Mouse (Mus musculus): ENCODE results near the gene Olfr11. TPM values are rescaled to one million over a fixed set of nuclear protein-coding genes. Genes with fewer than 3 reads are reported as not detected.

Gene Olfr11
- total RNA-seq (2014; rRNA removed), result not detected in 2 replicates
- not detected in 2 replicates for polyA plus RNA-seq (2012; rRNA removed)

DNA sequence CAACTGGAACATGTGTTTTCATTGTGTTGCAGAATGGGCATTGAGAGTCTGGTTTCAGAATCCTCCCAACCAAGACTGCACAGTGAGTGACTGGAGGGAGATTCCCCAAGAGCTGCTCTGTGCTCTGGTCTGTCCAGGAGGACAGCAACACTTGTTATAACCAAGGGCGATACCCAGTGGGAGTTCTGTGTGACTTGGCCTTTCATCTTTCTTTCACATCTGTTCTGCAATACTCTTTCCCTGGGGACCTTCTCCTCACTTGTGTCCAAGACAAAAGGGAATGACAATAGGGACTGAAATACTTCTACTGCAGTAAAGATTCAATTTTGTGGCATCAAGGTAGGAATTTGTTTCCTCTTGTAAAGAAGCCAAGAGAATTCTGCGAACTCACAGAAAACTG is at the start of gene Olfr11:
TSS of gene Olfr11 (minus strand) at position 101 of the 400 bp plus-strand sequence.
- no peak within 1 kb of the TSS for H3K9ac ChIP-seq (ENCODE audit: low read depth, low read length)
- no peaks in the 10 kb centered on the region for H3K27me3 ChIP-seq (ENCODE audit: control insufficient read depth, insufficient read depth, low read length)
- 88% methylated on average over 2 of the region's 2 CpGs for WGBS
- no peak within 1 kb of the TSS for H3K4me3 ChIP-seq (ENCODE audit: insufficient read depth, low read depth, low read length)
- H3K4me1 ChIP-seq (ENCODE audit: control insufficient read depth, insufficient read depth, low read length), result no peaks in the 10 kb centered on the region
- no peaks in the 10 kb centered on the region for H3K36me3 ChIP-seq (ENCODE audit: control insufficient read depth, insufficient read depth, low read length)
- TF ChIP-seq CTCF (IDR thresholded peaks at IDR 0.05; ENCODE audit: low read depth, low read length) (no peak), POLR2A (IDR thresholded peaks at IDR 0.05; ENCODE audit: extremely low read depth, insufficient read depth, low read length) (no peak)
- DNase-seq (ENCODE audit: extremely low read depth, low read depth, low spot score), result no peak
- H3K27ac ChIP-seq (replicated peaks; ENCODE audit: insufficient read depth, low read depth, low read length), result no peak within 1 kb of the TSS
- H3K79me2 ChIP-seq (ENCODE audit: control insufficient read depth, insufficient read depth, low read length), result no peaks in the 10 kb centered on the region

GRCm38 (mm10) chr13:21677305-21677704 is 35.0 kb upstream of the Olfr11 start, which contains the start of gene Olfr1360:
TSS of gene Olfr1360 (minus strand) at chr13:21677405.
- H3K4me1 ChIP-seq (ENCODE audit: control insufficient read depth, insufficient read depth, low read length), result no peaks in the 10 kb centered on the region
- H3K79me2 ChIP-seq (ENCODE audit: control insufficient read depth, insufficient read depth, low read length), result no peaks in the 10 kb centered on the region
- TF ChIP-seq CTCF (IDR thresholded peaks at IDR 0.05; ENCODE audit: low read depth, low read length) (no peak), POLR2A (IDR thresholded peaks at IDR 0.05; ENCODE audit: extremely low read depth, insufficient read depth, low read length) (no peak)
- H3K36me3 ChIP-seq (ENCODE audit: control insufficient read depth, insufficient read depth, low read length), result no peaks in the 10 kb centered on the region
- H3K27me3 ChIP-seq (ENCODE audit: control insufficient read depth, insufficient read depth, low read length), result no peaks in the 10 kb centered on the region
- H3K27ac ChIP-seq (replicated peaks; ENCODE audit: insufficient read depth, low read depth, low read length), result no peak within 1 kb of the TSS
- WGBS, result 84% methylated on average over 2 of the region's 2 CpGs
- no peak within 1 kb of the TSS for H3K9ac ChIP-seq (ENCODE audit: low read depth, low read length)
- no peak within 1 kb of the TSS for H3K4me3 ChIP-seq (ENCODE audit: insufficient read depth, low read depth, low read length)
- DNase-seq (ENCODE audit: extremely low read depth, low read depth, low spot score), result no peak

GRCm38 (mm10) chr13:21663286-21663685 is 21.0 kb upstream of the Olfr11 start, which contains the start of gene Olfr1361:
TSS of gene Olfr1361 (minus strand) at chr13:21663386.
- no peaks in the 10 kb centered on the region for H3K27me3 ChIP-seq (ENCODE audit: control insufficient read depth, insufficient read depth, low read length)
- H3K4me1 ChIP-seq (ENCODE audit: control insufficient read depth, insufficient read depth, low read length), result no peaks in the 10 kb centered on the region
- H3K79me2 ChIP-seq (ENCODE audit: control insufficient read depth, insufficient read depth, low read length), result no peaks in the 10 kb centered on the region
- no peaks in the 10 kb centered on the region for H3K36me3 ChIP-seq (ENCODE audit: control insufficient read depth, insufficient read depth, low read length)
- H3K27ac ChIP-seq (replicated peaks; ENCODE audit: insufficient read depth, low read depth, low read length), result no peak within 1 kb of the TSS
- no peak within 1 kb of the TSS for H3K9ac ChIP-seq (ENCODE audit: low read depth, low read length)
- DNase-seq (ENCODE audit: extremely low read depth, low read depth, low spot score), result no peak
- no peak for TF ChIP-seq CTCF (IDR thresholded peaks at IDR 0.05; ENCODE audit: low read depth, low read length)
- no peak for TF ChIP-seq POLR2A (IDR thresholded peaks at IDR 0.05; ENCODE audit: extremely low read depth, insufficient read depth, low read length)
- H3K4me3 ChIP-seq (ENCODE audit: insufficient read depth, low read depth, low read length), result no peak within 1 kb of the TSS
- WGBS, result 77% methylated on average over 2 of the region's 2 CpGs

- Histone ChIP-seq H3K27ac (replicated peaks; ENCODE audit: insufficient read depth, low read depth, low read length) (no peak within 1 kb of the TSS), H3K36me3 (ENCODE audit: control insufficient read depth, insufficient read depth, low read length) (no peaks in the 10 kb centered on the region)
These were observed 28.4 kb downstream of the Olfr11 start, which contains the start of gene Olfr1362 for GRCm38 (mm10) chr13:21613922-21614321. TSS of gene Olfr1362 (minus strand) at chr13:21614022.

DNA sequence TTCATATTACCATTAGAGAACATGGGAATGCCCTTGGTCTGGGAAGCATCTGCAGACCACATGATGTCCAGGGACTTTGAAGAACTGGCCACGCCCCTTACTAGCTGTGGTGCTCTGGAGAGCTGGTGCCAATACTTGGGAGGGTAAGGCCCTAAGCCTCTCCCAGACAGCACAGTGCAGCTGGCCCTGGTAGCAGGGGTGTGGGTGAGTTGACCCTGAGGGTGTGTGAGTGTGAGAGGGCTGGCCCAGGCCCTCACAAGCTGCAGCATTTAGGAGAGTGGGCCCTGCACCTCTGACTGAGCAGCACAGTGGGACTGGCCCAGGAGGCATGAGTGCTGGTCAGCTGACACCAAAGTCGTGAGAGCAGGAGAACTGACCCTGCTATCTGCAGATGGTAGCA is 50.7 kb downstream of the Olfr11 start:
- 77% methylated on average over 2 of the region's 2 CpGs for WGBS
- H3K9ac ChIP-seq (ENCODE audit: low read depth, low read length), result no peak overlapping the region
- no peak overlapping the region for H3K4me3 ChIP-seq (ENCODE audit: insufficient read depth, low read depth, low read length)
- H3K36me3 ChIP-seq (ENCODE audit: control insufficient read depth, insufficient read depth, low read length), result no peaks in the 10 kb centered on the region
- no peaks in the 10 kb centered on the region for H3K4me1 ChIP-seq (ENCODE audit: control insufficient read depth, insufficient read depth, low read length)
- no peak for DNase-seq (ENCODE audit: extremely low read depth, low read depth, low spot score)
- no peak overlapping the region for H3K27ac ChIP-seq (replicated peaks; ENCODE audit: insufficient read depth, low read depth, low read length)
- H3K27me3 ChIP-seq (ENCODE audit: control insufficient read depth, insufficient read depth, low read length), result no peaks in the 10 kb centered on the region
- H3K79me2 ChIP-seq (ENCODE audit: control insufficient read depth, insufficient read depth, low read length), result no peaks in the 10 kb centered on the region
- no peak for TF ChIP-seq POLR2A (IDR thresholded peaks at IDR 0.05; ENCODE audit: extremely low read depth, insufficient read depth, low read length)
- TF ChIP-seq CTCF (IDR thresholded peaks at IDR 0.05; ENCODE audit: low read depth, low read length), result no peak

More at GRCm38 (mm10) chr13:21613922-21614321, 28.4 kb downstream of the Olfr11 start, which contains the start of gene Olfr1362:
- no peaks in the 10 kb centered on the region for H3K27me3 ChIP-seq (ENCODE audit: control insufficient read depth, insufficient read depth, low read length)
- no peak for DNase-seq (ENCODE audit: extremely low read depth, low read depth, low spot score)
- no peak within 1 kb of the TSS for H3K9ac ChIP-seq (ENCODE audit: low read depth, low read length)
- H3K79me2 ChIP-seq (ENCODE audit: control insufficient read depth, insufficient read depth, low read length), result no peaks in the 10 kb centered on the region
- H3K4me1 ChIP-seq (ENCODE audit: control insufficient read depth, insufficient read depth, low read length), result no peaks in the 10 kb centered on the region
- no peak within 1 kb of the TSS for H3K4me3 ChIP-seq (ENCODE audit: insufficient read depth, low read depth, low read length)
- no peak for TF ChIP-seq POLR2A (IDR thresholded peaks at IDR 0.05; ENCODE audit: extremely low read depth, insufficient read depth, low read length)

Other genes starting within 250 kb of the Olfr11 start
Only the 30 nearest of the 34 such genes appear.
- 30.8 and 33.4 TPM in 2 replicates for gene Zscan26, start 188.8 kb downstream of the Olfr11 start, total RNA-seq (2014; rRNA removed)
- gene Zscan26, start 188.8 kb downstream of the Olfr11 start, polyA plus RNA-seq (2012; rRNA removed), result 7.5 and 12.1 TPM in 2 replicates
- gene Nkapl, start 174.0 kb downstream of the Olfr11 start, total RNA-seq (2014; rRNA removed), result 0.27 and 0.55 TPM in 2 replicates
- 0.13 and 0.29 TPM in 2 replicates for gene Nkapl, start 174.0 kb downstream of the Olfr11 start, polyA plus RNA-seq (2012; rRNA removed)
- gene Zkscan4, start 163.6 kb downstream of the Olfr11 start, total RNA-seq (2014; rRNA removed), result 0.47 and 1.0 TPM in 2 replicates
- 0.09 and 0.29 TPM in 2 replicates for gene Zkscan4, start 163.6 kb downstream of the Olfr11 start, polyA plus RNA-seq (2012; rRNA removed)
- not detected in 2 replicates for gene Gm10065, start 163.1 kb downstream of the Olfr11 start, total RNA-seq (2014; rRNA removed)
- gene Gm10065, start 163.1 kb downstream of the Olfr11 start, polyA plus RNA-seq (2012; rRNA removed), result not detected in 2 replicates
- gene AK157302, start 147.3 kb downstream of the Olfr11 start, total RNA-seq (2014; rRNA removed), result 0.27 and 0.28 TPM in 2 replicates
- gene AK157302, start 147.3 kb downstream of the Olfr11 start, polyA plus RNA-seq (2012; rRNA removed), result 0.11 TPM in 1 of 2 replicates, not detected in the other
- 20.5 and 23.4 TPM in 2 replicates for gene Gm11273, start 141.1 kb downstream of the Olfr11 start, total RNA-seq (2014; rRNA removed)
- gene Gm11273, start 141.1 kb downstream of the Olfr11 start, polyA plus RNA-seq (2012; rRNA removed), result 26.0 and 26.2 TPM in 2 replicates
- gene Zkscan8, start 111.4 kb downstream of the Olfr11 start, total RNA-seq (2014; rRNA removed), result 4.7 and 5.3 TPM in 2 replicates
- gene Zkscan8, start 111.4 kb downstream of the Olfr11 start, polyA plus RNA-seq (2012; rRNA removed), result 1.5 and 1.7 TPM in 2 replicates
- not detected in 2 replicates for gene Olfr1366, start 99.7 kb downstream of the Olfr11 start, total RNA-seq (2014; rRNA removed)
- not detected in 2 replicates for gene Olfr1366, start 99.7 kb downstream of the Olfr11 start, polyA plus RNA-seq (2012; rRNA removed)
- gene Olfr1535, start 82.6 kb downstream of the Olfr11 start, total RNA-seq (2014; rRNA removed), result not detected in 2 replicates
- not detected in 2 replicates for gene Olfr1535, start 82.6 kb downstream of the Olfr11 start, polyA plus RNA-seq (2012; rRNA removed)
- not detected in 2 replicates for gene Olfr1364, start 60.8 kb downstream of the Olfr11 start, total RNA-seq (2014; rRNA removed)
- not detected in 2 replicates for gene Olfr1364, start 60.8 kb downstream of the Olfr11 start, polyA plus RNA-seq (2012; rRNA removed)
- gene Olfr1362, start 28.5 kb downstream of the Olfr11 start, total RNA-seq (2014; rRNA removed), result not detected in 2 replicates
- gene Olfr1362, start 28.5 kb downstream of the Olfr11 start, polyA plus RNA-seq (2012; rRNA removed), result not detected in 2 replicates
- not detected in 2 replicates for gene Olfr1361, start 20.9 kb upstream of the Olfr11 start, total RNA-seq (2014; rRNA removed)
- gene Olfr1361, start 20.9 kb upstream of the Olfr11 start, polyA plus RNA-seq (2012; rRNA removed), result not detected in 2 replicates
- gene Olfr1360, start 34.9 kb upstream of the Olfr11 start, total RNA-seq (2014; rRNA removed), result not detected in 2 replicates
- gene Olfr1360, start 34.9 kb upstream of the Olfr11 start, polyA plus RNA-seq (2012; rRNA removed), result not detected in 2 replicates
- not detected in 2 replicates for gene Olfr1359, start 55.6 kb upstream of the Olfr11 start, total RNA-seq (2014; rRNA removed)
- not detected in 2 replicates for gene Olfr1359, start 55.6 kb upstream of the Olfr11 start, polyA plus RNA-seq (2012; rRNA removed)
- gene Hist1h2bl, start 73.6 kb upstream of the Olfr11 start, total RNA-seq (2014; rRNA removed), result 1.4 and 1.5 TPM in 2 replicates
- gene Hist1h2bl, start 73.6 kb upstream of the Olfr11 start, polyA plus RNA-seq (2012; rRNA removed), result 0.90 TPM in 1 of 2 replicates, not detected in the other
- gene Hist1h2ai, start 73.9 kb upstream of the Olfr11 start, total RNA-seq (2014; rRNA removed), result 8.9 and 10.2 TPM in 2 replicates
- 0.64 and 1.6 TPM in 2 replicates for gene Hist1h2ai, start 73.9 kb upstream of the Olfr11 start, polyA plus RNA-seq (2012; rRNA removed)
- gene Hist1h3h, start 75.1 kb upstream of the Olfr11 start, total RNA-seq (2014; rRNA removed), result 24.2 and 48.6 TPM in 2 replicates
- 1.8 TPM in 1 of 2 replicates, not detected in the other for gene Hist1h3h, start 75.1 kb upstream of the Olfr11 start, polyA plus RNA-seq (2012; rRNA removed)
- 2.8 and 7.2 TPM in 2 replicates for gene Hist1h2bm, start 79.5 kb upstream of the Olfr11 start, total RNA-seq (2014; rRNA removed)
- gene Hist1h2bm, start 79.5 kb upstream of the Olfr11 start, polyA plus RNA-seq (2012; rRNA removed), result not detected in 2 replicates
- 21.5 and 24.9 TPM in 2 replicates for gene Hist1h4j, start 92.5 kb upstream of the Olfr11 start, total RNA-seq (2014; rRNA removed)
- 0.31 and 1.1 TPM in 2 replicates for gene Hist1h4j, start 92.5 kb upstream of the Olfr11 start, polyA plus RNA-seq (2012; rRNA removed)
- 41.2 and 45.6 TPM in 2 replicates for gene Hist1h4k, start 108.0 kb upstream of the Olfr11 start, total RNA-seq (2014; rRNA removed)
- gene Hist1h4k, start 108.0 kb upstream of the Olfr11 start, polyA plus RNA-seq (2012; rRNA removed), result 3.6 and 8.6 TPM in 2 replicates
- gene Hist1h2ak, start 111.3 kb upstream of the Olfr11 start, total RNA-seq (2014; rRNA removed), result 3.3 and 6.0 TPM in 2 replicates
- 0.47 TPM in 1 of 2 replicates, not detected in the other for gene Hist1h2ak, start 111.3 kb upstream of the Olfr11 start, polyA plus RNA-seq (2012; rRNA removed)
- gene Hist1h2bn, start 111.6 kb upstream of the Olfr11 start, total RNA-seq (2014; rRNA removed), result 4.6 and 10.8 TPM in 2 replicates
- gene Hist1h2bn, start 111.6 kb upstream of the Olfr11 start, polyA plus RNA-seq (2012; rRNA removed), result not detected in 2 replicates
- gene Hist1h1b, start 138.1 kb upstream of the Olfr11 start, total RNA-seq (2014; rRNA removed), result 3.5 and 4.5 TPM in 2 replicates
- 0.35 TPM in 1 of 2 replicates, not detected in the other for gene Hist1h1b, start 138.1 kb upstream of the Olfr11 start, polyA plus RNA-seq (2012; rRNA removed)
- gene Hist1h3i, start 140.9 kb upstream of the Olfr11 start, total RNA-seq (2014; rRNA removed), result 26.6 and 38.0 TPM in 2 replicates
- 4.1 and 5.4 TPM in 2 replicates for gene Hist1h3i, start 140.9 kb upstream of the Olfr11 start, polyA plus RNA-seq (2012; rRNA removed)
- gene Hist1h2an, start 144.7 kb upstream of the Olfr11 start, total RNA-seq (2014; rRNA removed), result 7.3 and 8.7 TPM in 2 replicates
- not detected in 2 replicates for gene Hist1h2an, start 144.7 kb upstream of the Olfr11 start, polyA plus RNA-seq (2012; rRNA removed)
- gene Hist1h2bp, start 144.9 kb upstream of the Olfr11 start, total RNA-seq (2014; rRNA removed), result 0.40 and 0.74 TPM in 2 replicates
- not detected in 2 replicates for gene Hist1h2bp, start 144.9 kb upstream of the Olfr11 start, polyA plus RNA-seq (2012; rRNA removed)
- 2.1 and 4.9 TPM in 2 replicates for gene Hist1h2bq, start 167.7 kb upstream of the Olfr11 start, total RNA-seq (2014; rRNA removed)
- 1.2 and 11.7 TPM in 2 replicates for gene Hist1h2bq, start 167.7 kb upstream of the Olfr11 start, polyA plus RNA-seq (2012; rRNA removed)
- gene Hist1h2ao, start 167.9 kb upstream of the Olfr11 start, total RNA-seq (2014; rRNA removed), result 0.55 TPM in 1 of 2 replicates, not detected in the other
- gene Hist1h2ao, start 167.9 kb upstream of the Olfr11 start, polyA plus RNA-seq (2012; rRNA removed), result not detected in 2 replicates
- 0.60 and 0.74 TPM in 2 replicates for gene Hist1h4m, start 169.2 kb upstream of the Olfr11 start, total RNA-seq (2014; rRNA removed)
- not detected in 2 replicates for gene Hist1h4m, start 169.2 kb upstream of the Olfr11 start, polyA plus RNA-seq (2012; rRNA removed)
- gene Hist1h4n, start 189.7 kb upstream of the Olfr11 start, total RNA-seq (2014; rRNA removed), result 336 and 466 TPM in 2 replicates
- gene Hist1h4n, start 189.7 kb upstream of the Olfr11 start, polyA plus RNA-seq (2012; rRNA removed), result 4.5 and 8.5 TPM in 2 replicates

Measured in liver, adult 2 months (tissue).